Mouse (Mus musculus): ENCODE data around the gene Pum2. TPM values are rescaled to one million over a fixed set of nuclear protein-coding genes. Genes with fewer than 3 reads are reported as not detected.

Pum2 gene
- polyA plus RNA-seq, 1 experiment from 2014 or later = 71.9 TPM

Other genes with a start within 250 kb of the Pum2 start
- gene Rhob, start 174.1 kb upstream of the Pum2 start, polyA plus RNA-seq (2014; fragmentation: Nextera tagmentation; extraction: Ambion mirVana) = 38.3 and 43.6 TPM in 2 replicates
- not detected in 2 replicates for gene Slc7a15, start 75.1 kb upstream of the Pum2 start, polyA plus RNA-seq (2014; fragmentation: Nextera tagmentation; extraction: Ambion mirVana)
- gene Sdc1, start 97.2 kb downstream of the Pum2 start, polyA plus RNA-seq (2014; fragmentation: Nextera tagmentation; extraction: Ambion mirVana) = 41.9 and 57.3 TPM in 2 replicates
- 140 and 337 TPM in 2 replicates for gene Laptm4a, start 247.5 kb downstream of the Pum2 start, polyA plus RNA-seq (2014; fragmentation: Nextera tagmentation; extraction: Ambion mirVana)